Mouse (Mus musculus) monocyte, adult 2 months (primary cell): Measurements from ENCODE around the gene Chrdl2.

Source experiments
- DNase-seq, 2 experiments: peaks; one replicate each; pipeline ENCODE4 v3.0.0; 2022; ENCODE audit warnings: low spot score in 2 of 2, low read depth in 1 of 2

The Chrdl2 gene

GRCm38 (mm10) chr7:99982256-99983242, 23.4 kb upstream of the Chrdl2 start:
- DNase-seq = no peak

GRCm38 (mm10) chr7:99988725-99989124, 17.2 kb upstream of the Chrdl2 start:
- DNase-seq = peak in 1 of 2 experiments; percentile 20

GRCm38 (mm10) chr7:99989844-99990760, 15.9 kb upstream of the Chrdl2 start:
- no peak for DNase-seq

DNA sequence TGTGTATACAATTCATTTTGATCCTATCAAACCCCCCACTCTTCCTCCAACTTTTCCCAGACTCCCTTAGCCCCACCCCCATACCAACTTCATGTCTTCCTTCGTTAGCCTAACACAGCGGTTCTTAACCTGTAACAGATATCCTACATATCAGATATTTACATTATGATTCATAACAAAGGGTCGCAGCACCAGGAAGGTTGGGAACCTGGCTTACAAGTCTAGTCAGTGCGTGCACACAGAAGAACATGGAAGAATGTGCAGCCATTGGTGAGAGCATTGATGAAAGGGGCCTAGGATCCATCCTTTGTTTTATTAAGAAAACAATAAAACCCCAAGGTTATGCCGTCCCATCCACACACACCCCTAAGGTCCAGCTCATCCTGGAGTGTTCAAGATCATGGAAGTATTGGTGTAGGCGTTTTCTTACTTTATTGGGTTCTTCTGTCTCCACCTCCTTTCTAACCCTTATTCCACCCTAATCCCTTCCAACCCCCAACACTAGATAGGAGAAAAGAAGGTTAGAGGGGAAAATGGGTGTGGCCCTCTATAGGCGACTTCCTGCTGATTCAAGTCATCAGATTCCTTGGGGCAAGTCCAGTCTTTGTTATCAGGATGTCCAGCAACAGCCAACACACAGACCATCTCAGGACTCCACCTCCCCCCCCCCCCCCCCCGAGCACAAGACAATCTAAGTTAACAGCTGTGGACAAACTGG, 14.8 kb upstream of the Chrdl2 start:
- no peak for DNase-seq

- no peak for DNase-seq
Observed at GRCm38 (mm10) chr7:99993159-99993558, 12.8 kb upstream of the Chrdl2 start.

- DNase-seq = no peak
Observed at GRCm38 (mm10) chr7:99995186-99995585, 10.8 kb upstream of the Chrdl2 start.

GRCm38 (mm10) chr7:99998668-99999067, 7.3 kb upstream of the Chrdl2 start:
- DNase-seq = no peak

DNA sequence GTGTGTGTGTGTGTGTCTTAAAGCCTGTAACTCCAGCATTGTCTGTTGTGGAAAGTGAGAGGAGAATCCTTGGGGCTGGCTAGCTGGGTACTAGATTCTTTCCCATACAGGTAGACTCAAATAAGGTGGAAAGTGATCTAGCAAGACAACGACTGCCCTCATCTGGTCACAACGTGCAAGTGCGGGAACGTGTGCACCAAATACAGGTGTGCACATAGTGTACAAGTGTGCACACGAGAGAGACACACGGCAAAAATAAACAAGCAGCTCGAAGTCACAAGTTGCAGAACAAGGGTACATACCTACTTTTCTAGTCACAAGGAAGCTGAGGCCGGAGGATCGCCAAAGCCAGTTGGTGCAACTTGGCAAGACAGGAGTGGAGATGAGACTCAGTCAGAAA, 2.2 kb upstream of the Chrdl2 start:
- no peak for DNase-seq

DNA sequence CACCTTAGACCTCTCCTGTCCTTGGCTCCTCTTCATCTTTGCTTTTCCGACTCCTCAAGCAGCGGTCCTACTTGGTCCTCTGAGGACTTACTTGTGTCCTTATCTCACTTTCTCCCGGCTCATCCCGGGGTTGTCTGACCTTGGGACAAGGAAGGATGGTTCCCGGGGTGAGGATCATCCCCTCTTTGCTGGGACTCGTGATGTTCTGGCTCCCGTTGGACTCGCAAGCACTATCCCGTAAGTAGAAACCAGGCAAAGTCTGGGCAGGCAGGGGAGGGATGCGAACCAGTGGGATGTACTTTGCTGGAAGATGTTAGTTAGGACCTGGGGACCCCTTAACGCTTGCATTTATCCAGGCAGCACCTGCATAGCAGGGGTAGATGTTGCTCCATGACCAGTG, 439 bp downstream of the Chrdl2 start:
- DNase-seq = no peak

- no peak for DNase-seq
Observed at GRCm38 (mm10) chr7:100008765-100009164, 2.8 kb downstream of the Chrdl2 start.

DNA sequence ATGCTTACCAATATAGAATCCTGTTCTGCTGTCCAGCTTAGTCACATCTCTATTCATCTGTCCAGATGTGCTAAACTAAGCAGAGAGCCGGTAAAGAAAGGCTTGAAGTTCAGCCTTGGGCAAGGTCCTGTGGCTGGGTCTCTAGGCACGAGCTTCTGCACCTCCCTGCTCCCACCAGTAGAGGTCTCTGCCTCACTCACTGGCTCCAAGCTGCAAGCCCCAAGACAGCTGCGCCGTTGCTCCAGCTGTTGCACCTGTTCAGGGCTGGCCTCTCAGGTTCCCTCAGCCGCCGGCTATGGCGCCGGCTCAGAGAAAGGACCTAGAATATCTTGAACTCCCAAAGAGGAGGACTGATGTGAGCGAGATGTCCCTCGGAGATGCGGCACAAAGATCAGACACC, 3.7 kb downstream of the Chrdl2 start:
- peak in 1 of 2 experiments; percentile 29 for DNase-seq

DNA sequence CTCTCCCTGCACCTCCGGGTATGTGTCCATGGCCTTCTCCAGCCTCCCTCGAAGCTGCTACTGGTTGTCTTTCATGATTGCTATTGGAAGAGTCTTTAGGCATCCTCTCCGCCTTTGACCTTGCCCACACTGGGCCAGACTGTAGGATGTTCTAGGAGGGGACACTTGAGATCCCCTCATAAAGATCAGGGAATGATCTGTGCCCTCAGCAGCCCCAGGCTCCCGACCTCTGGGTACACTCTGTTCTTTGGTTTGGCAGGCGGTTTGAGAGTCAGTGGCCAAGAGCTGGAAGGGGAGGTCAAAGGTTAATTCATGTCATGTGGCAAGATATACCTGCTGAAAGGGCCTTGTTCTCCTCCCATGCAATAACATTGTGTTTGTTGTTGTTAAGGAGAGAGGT, 4.7 kb downstream of the Chrdl2 start:
- DNase-seq = no peak

GRCm38 (mm10) chr7:100012085-100012484, 6.1 kb downstream of the Chrdl2 start:
- no peak for DNase-seq

DNA sequence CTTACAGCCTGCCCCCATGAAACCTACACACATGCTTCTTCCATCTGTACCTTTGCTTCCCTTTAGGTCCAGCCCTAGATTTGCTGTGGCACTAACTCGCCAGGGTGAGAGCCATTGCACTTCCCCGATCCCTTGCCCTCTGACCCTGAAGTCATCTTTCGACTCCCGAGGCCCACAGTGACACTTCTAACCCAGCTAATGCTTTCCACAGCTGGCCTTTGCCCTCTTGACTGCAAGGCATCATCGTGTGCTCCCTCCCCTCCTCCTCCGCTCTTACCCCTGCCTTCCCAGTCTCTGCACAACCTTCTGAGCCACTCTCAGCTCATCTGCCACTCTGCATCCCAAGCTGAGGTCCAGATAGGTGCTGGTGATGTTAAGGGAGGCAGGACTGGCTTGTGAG, 6.5 kb downstream of the Chrdl2 start:
- no peak for DNase-seq

- DNase-seq = no peak
Observed at GRCm38 (mm10) chr7:100014123-100014600, 8.2 kb downstream of the Chrdl2 start.

DNA sequence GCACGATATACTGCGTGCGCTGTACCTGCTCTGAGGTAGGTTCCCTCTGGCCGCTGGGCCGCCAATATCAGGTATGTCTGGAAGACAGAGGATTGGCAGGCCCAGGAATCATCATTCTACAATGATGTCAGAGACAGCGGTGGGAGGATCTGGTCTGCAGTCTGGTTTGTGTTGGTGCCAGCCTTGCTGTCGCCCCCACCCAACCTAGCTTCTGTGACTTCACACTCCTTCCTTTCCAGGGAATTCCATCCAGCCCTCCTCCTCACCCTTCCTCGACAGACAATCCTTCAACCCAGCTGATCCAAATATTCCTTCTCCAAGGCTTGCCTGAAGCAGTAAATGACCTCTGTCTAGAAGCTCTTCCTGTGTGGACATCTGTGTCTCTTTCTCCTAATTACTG, 11.1 kb downstream of the Chrdl2 start:
- DNase-seq = no peak

DNA sequence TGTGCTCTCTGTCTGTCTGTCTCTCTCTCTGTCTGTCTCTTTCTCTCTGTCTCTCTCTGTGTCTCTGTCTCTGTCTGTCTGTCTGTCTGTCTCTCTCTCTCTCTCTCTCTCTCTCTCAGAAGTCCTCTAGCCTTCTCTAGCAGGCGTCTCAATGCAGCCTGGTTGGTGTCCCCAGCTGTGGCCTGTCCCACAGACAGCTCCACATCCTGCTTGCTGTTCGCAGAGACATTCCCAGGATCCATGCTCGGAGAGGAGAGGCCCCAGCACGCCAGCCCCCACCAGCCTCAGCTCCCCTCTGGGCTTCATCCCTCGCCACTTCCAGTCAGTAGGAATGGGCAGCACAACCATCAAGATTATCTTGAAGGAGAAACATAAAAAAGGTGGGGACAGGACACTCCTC, 21.4 kb downstream of the Chrdl2 start:
- DNase-seq = no peak

DNA sequence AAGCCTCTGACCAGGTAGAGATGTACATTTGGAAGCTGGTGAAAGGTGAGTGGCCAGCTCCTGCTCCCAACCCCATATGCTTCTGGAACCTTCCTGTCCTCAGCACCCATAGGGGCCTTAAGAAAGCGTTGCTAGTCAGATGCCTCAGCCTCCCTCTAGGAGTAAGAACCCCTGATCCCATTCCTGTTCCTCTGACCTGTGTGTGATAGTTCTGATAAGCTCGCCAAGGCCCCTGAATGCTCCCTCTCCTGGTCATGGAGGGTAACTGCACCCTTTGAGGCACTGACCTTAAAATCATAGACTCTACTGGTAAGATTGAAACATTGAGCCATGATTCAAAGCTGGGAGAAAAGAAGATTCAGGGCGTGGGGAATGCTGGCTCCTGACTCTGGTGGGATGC, 23.3 kb downstream of the Chrdl2 start:
- peak in 1 of 2 experiments; percentile 6 for DNase-seq

DNA sequence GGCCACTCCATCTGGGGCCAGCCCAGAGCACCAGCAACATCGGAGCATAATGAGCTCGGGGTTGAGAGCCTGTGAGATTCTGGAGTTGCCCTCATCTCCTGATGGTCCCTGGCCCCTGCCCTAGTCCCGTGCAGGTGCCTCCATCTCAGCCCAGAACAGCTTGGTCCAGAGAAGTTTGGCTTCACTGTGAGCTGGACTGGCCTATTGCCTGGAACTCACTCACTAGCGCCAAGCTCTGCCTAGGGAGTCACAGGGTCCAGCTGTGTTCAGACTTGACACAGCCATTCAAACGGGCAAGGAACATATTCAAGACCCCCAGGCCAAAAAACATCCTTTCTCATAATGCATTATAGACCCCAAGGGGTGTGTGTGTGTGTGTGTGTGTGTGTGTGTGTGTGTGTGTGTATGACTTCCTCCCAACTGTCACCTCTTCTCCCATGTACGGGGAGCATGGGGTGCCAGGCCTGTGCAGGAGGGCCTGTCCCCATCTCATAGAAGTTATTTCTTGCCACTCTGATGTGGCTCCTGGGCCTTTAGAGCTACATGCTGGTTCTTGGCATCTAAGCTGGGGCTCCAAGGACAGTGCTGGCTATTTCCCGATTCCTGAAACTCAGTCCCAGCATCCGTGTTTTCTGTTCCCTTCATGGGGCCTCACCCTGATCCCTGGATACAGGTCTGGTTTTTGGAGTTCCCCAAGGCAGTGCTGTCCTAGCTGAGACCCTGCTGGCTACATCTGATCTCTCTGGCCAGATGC, 25.2 kb downstream of the Chrdl2 start:
- DNase-seq = no peak

- no peak for DNase-seq
Observed at GRCm38 (mm10) chr7:100033672-100034071, 27.7 kb downstream of the Chrdl2 start.
